Mouse (Mus musculus): ENCODE results near the gene Olfr520. TPM values are rescaled to one million over a fixed set of nuclear protein-coding genes. Genes with fewer than 3 reads are reported as not detected.
A peak's percentile ranks its signal among the peaks of the same experiment; 100 is the strongest.
"Not testable (repeated sequence)": the region's sequence is repeated elsewhere in the genome, so short reads cannot be mapped to it uniquely, and the experiment has no call there.

Gene Olfr520
- total RNA-seq, 1 experiment from 2014 or later: not detected

- ATAC-seq (replicated peaks; ENCODE audit: low read depth, poor library complexity, severe bottlenecking): peak; percentile 37; the same call in 1 of the 2 replicates
Measured at GRCm38 (mm10) chr7:99710476-99710875, 19.6 kb upstream of the Olfr520 start.

DNA sequence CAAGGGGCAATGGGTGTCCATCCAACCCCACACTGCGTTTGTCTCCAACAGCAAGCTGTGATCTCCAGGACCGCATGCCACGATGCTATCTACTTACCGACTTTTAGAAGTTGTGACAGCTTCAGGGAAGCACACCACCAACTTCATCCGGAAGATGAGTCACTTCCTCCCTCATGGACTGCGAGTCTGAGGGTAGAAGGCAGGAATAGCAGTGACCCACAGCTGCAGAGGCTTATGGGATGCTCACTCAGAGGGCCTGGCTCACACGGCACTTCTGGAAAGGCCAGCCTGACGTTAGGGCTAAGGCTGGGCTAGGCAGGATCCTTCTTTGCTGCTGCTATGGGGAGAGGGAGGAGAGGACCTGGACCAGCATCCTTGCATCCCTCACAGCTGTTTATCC lies 18.9 kb upstream of the Olfr520 start, which contains the start of gene Slco2b1:
Slco2b1 (minus strand) TSS at position 175 of the 400 bp plus-strand sequence.
- peak; percentile 31; the same call in 1 of the 2 replicates for ATAC-seq (replicated peaks; ENCODE audit: low read depth, poor library complexity, severe bottlenecking)

GRCm38 (mm10) chr7:99712431-99712830 lies 17.6 kb upstream of the Olfr520 start:
- ATAC-seq (replicated peaks; ENCODE audit: low read depth, poor library complexity, severe bottlenecking): no peak

DNA sequence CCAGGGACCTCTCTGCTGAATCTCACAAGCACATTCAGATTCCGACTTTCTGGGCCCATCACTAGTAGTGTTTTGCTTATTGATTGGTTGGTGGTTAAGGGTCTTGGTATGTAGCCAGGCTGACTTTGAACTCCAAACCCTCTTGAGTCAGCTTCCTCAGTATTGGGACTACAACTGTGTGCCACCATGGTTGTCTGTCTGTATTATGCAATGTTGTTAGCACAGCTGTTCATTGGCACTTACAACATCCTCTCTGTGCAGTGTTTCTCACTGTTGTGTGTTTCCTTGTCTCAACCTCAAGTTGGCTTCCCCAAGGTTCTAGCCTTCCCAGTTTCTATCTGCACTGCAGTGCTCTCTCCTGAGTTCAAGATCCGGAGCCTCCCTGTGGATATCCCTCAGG lies 13.5 kb upstream of the Olfr520 start:
- ATAC-seq (replicated peaks; ENCODE audit: low read depth, poor library complexity, severe bottlenecking): no peak

DNA sequence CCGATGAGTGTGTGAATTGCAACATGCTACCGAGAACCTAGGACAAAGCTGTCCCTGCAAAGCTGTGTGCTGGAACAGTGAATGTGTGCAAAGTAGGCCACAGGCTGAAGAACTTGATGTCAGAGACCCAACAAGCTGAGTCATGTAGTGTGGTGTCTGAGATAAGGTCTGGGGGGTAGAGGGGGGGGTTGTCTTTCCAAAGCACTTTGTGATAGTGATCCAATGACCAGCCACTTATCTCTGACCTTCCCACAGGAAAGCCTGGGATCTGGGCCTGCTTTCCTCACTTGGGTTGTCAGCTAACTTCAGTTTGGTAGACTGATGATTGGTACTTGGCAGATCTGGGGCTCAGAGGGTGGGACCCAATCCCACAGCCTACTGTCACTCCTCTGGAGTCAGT lies 4.5 kb downstream of the Olfr520 start:
- peak; percentile 25; the same call in 1 of the 2 replicates for ATAC-seq (replicated peaks; ENCODE audit: low read depth, poor library complexity, severe bottlenecking)

DNA sequence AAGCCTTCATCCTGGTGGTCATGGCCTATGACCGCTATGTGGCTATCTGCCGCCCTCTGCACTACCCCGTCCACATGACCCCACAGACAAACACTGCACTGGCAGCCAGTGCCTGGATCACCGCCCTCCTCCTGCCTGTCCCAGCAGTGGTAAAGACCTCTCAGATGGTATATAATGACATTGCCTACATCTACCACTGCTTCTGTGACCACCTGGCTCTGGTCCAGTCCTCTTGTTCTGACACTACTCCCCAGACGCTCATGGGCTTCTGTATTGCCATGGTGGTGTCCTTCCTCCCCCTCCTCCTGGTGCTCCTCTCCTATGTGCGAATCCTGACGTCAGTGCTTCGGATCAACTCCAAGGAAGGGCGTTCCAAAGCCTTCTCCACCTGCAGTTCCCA lies 5.4 kb downstream of the Olfr520 start:
- not testable (repeated sequence) for ATAC-seq (replicated peaks; ENCODE audit: low read depth, poor library complexity, severe bottlenecking)

- no peak for ATAC-seq (replicated peaks; ENCODE audit: low read depth, poor library complexity, severe bottlenecking)
Measured at GRCm38 (mm10) chr7:99739276-99739675, 9.2 kb downstream of the Olfr520 start.

DNA sequence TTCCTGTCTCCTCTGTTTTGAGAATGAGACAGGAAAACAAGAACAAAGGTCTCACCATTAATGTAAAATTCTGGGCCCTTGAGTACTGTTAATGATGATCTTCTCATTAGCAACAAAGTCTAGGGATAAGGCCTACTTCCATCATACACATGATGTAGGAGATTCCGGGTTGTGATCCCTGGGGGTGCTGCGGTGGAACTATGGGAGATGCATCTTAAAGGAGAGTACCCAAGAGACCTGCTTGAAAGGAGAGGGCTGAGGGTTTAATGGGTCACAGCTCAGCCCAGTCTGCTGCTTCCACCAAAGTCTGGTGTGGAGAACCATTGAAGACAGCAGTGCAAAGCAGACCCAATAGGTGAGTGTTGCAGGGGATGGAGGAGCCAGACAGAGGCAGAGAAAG lies 33.1 kb downstream of the Olfr520 start, which contains the start of gene Olfr521:
Olfr521 (plus strand) TSS at position 301 of the 400 bp plus-strand sequence.
- no peak for ATAC-seq (replicated peaks; ENCODE audit: low read depth, poor library complexity, severe bottlenecking)

GRCm38 (mm10) chr7:99781385-99781784 lies 51.3 kb downstream of the Olfr520 start:
- ATAC-seq (replicated peaks; ENCODE audit: low read depth, poor library complexity, severe bottlenecking): peak; percentile 56; the same call in 1 of the 2 replicates

DNA sequence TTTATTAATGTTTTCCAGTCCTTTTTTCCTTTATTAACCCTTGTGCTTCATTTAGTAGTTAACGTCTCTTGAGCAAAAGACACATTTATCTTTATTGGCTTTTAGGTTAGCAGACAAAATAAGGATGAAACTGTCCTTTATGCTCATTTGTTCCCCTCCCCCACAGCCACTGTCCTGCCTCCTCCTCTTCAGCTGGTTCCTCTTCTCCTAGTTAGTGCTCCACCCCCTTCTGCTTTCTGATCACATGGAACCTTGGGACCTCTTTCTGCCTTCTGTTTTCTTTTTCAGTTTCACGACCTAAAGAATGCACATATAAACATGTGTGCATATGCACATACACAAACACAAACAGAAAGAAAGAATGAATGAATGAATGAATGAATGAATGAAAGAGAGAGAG lies 51.8 kb downstream of the Olfr520 start:
- ATAC-seq (replicated peaks; ENCODE audit: low read depth, poor library complexity, severe bottlenecking): peak; percentile 58

DNA sequence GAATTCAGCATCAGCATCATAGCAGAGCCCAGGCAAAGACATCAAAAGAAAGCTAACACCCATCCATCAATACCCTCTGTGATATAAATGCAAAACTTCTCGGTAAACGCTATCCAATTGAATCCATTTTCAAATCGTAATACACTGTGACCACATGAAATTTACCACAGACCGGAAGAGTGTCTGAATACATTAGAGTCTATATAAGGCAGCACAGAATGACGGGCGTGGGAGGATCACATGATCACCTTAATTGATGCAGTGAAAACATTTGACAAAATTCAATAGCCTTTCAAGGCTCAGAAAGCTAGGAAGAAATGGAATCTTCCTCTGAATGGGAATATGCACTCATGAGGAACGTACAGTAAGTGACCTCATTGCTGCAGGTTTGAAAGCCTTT lies 53.3 kb downstream of the Olfr520 start:
- ATAC-seq (replicated peaks; ENCODE audit: low read depth, poor library complexity, severe bottlenecking): no peak

- ATAC-seq (replicated peaks; ENCODE audit: low read depth, poor library complexity, severe bottlenecking): no peak
Measured at GRCm38 (mm10) chr7:99785553-99785952, 55.5 kb downstream of the Olfr520 start.

Other genes with a start within 250 kb of the Olfr520 start
- gene Rps3, start 246.5 kb upstream of the Olfr520 start, total RNA-seq (2017): 1,801 and 2,134 TPM in 2 replicates
- 45.4 and 48.7 TPM in 2 replicates for gene Arrb1, start 194.8 kb upstream of the Olfr520 start, total RNA-seq (2017)
- gene Tpbgl, start 103.2 kb upstream of the Olfr520 start, total RNA-seq (2017): 0.34 TPM in 1 of 2 replicates, not detected in the other
- gene Slco2b1, start 18.9 kb upstream of the Olfr520 start, total RNA-seq (2017): 0.09 and 0.53 TPM in 2 replicates
- gene Olfr521, start 33.2 kb downstream of the Olfr520 start, total RNA-seq (2017): not detected in 2 replicates
- 4.9 and 5.0 TPM in 2 replicates for gene Neu3, start 98.1 kb downstream of the Olfr520 start, total RNA-seq (2017)
- not detected in 2 replicates for gene Xrra1, start 128.8 kb downstream of the Olfr520 start, total RNA-seq (2017)
- gene Spcs2, start 133.2 kb downstream of the Olfr520 start, total RNA-seq (2017): 169 and 183 TPM in 2 replicates

Data from common myeloid progenitor, adult 5-6 weeks (primary cell).